Comparison of ENCODE assay signal across 15 mouse cellular contexts in genomic region chr4:36014181-36014580, GRCm38 (mm10).
DNase-seq lines count a peak whose midpoint lies in the region; ATAC-seq and TF ChIP-seq lines count a peak whose summit lies in the region.
"Had no signal": no experiment of that assay in that cellular context is flagged by ENCODE, and none has a peak within 500 bp of the region (broad histone marks: within the 10 kb centered on the region; RNA-seq: fewer than 3 reads in every experiment).

No protein-coding gene starts in this region.

- peaks cover 2% of the 10 kb centered on the region for H3K4me1 ChIP-seq in liver, adult 2 months (ENCODE audit: control insufficient read depth, insufficient read depth, low read length)
- no peaks in the 10 kb centered on the region for H3K4me1 ChIP-seq in liver, embryonic 12.5 days
- no peaks in the 10 kb centered on the region for H3K4me1 ChIP-seq in liver, embryonic 16.5 days (ENCODE audit: control insufficient read depth, low read depth, low read length)
- H3K4me1 ChIP-seq: stomach, embryonic 15.5 days had no signal

- no peaks in the 10 kb centered on the region for H3K27me3 ChIP-seq in liver, adult 2 months (ENCODE audit: control insufficient read depth, insufficient read depth, low read length)
- no peaks in the 10 kb centered on the region for H3K27me3 ChIP-seq in liver, embryonic 12.5 days (replicated peaks)
- no peaks in the 10 kb centered on the region for H3K27me3 ChIP-seq in liver, embryonic 16.5 days (ENCODE audit: control insufficient read depth, insufficient read depth, low read depth, low read length)
- H3K27me3 ChIP-seq: stomach, embryonic 15.5 days had no signal

- no peak for TF ChIP-seq POLR2A in liver, adult 2 months (IDR thresholded peaks at IDR 0.05; ENCODE audit: extremely low read depth, insufficient read depth, low read length)

- no peak; the same call in 1 of the 2 replicates for ATAC-seq in liver, embryonic 12.5 days
- ATAC-seq in liver, embryonic 16.5 days (ENCODE audit: low read depth), result peak; percentile 63
- ATAC-seq: forebrain, embryonic 14.5 days had no signal

- no peak overlapping the region for H3K4me2 ChIP-seq in liver, embryonic 12.5 days
- H3K4me2 ChIP-seq in liver, embryonic 16.5 days (ENCODE audit: low read depth, low read length), result no peak overlapping the region
- H3K4me2 ChIP-seq: lung, embryonic 14.5 days; stomach, embryonic 15.5 days had no signal

- H3K9ac ChIP-seq in liver, adult 2 months (ENCODE audit: low read depth, low read length), result no peak overlapping the region
- H3K9ac ChIP-seq in liver, embryonic 12.5 days, result no peak overlapping the region
- no peak overlapping the region for H3K9ac ChIP-seq in liver, embryonic 16.5 days (ENCODE audit: low read depth, low read length)
- H3K9ac ChIP-seq: lung, embryonic 14.5 days; stomach, embryonic 15.5 days had no signal

- H3K79me2 ChIP-seq in liver, adult 2 months (ENCODE audit: control insufficient read depth, insufficient read depth, low read length), result no peaks in the 10 kb centered on the region

- 20% methylated on average over 4 of the region's 4 CpGs for WGBS in liver, adult 2 months
- WGBS in liver, embryonic 12.5 days (ENCODE audit: insufficient replicate concordance), result 47% methylated on average over 4 of the region's 4 CpGs
- WGBS in liver, embryonic 16.5 days (ENCODE audit: insufficient replicate concordance), result 39% methylated on average over 4 of the region's 4 CpGs

- peak; percentile 82 for DNase-seq in liver, adult 2 months (ENCODE audit: extremely low read depth, low read depth, low spot score)
- DNase-seq in adipocyte (ENCODE audit: low spot score), result peak; percentile 27
- DNase-seq in embryo, embryonic 10.5 days (ENCODE audit: low spot score), result peak; percentile 27
- DNase-seq in gastrocnemius, postnatal 36 days, result no peak
- DNase-seq in retina, embryonic 14.5 days (ENCODE audit: low spot score), result no peak
- DNase-seq in gastrocnemius, adult 18-20 months (ENCODE audit: low spot score), result no peak
- DNase-seq: cerebellum, adult 11 months; gastrocnemius, adult 2 months; kidney, postnatal 25 days; layer of hippocampus, adult 9-11 months; lung, embryonic 14.5 days had no signal

- TF ChIP-seq CTCF in liver, adult 2 months (IDR thresholded peaks at IDR 0.05; ENCODE audit: low read depth, low read length), result no peak

- H3K27ac ChIP-seq in liver, adult 2 months (replicated peaks; ENCODE audit: insufficient read depth, low read depth, low read length), result no peak overlapping the region
- no peak overlapping the region for H3K27ac ChIP-seq in liver, embryonic 12.5 days
- no peak overlapping the region for H3K27ac ChIP-seq in liver, embryonic 16.5 days (ENCODE audit: low read length)
- H3K27ac ChIP-seq: gastrocnemius, adult 2 months; stomach, embryonic 15.5 days had no signal

- no peaks in the 10 kb centered on the region for H3K9me3 ChIP-seq in liver, embryonic 12.5 days (replicated peaks)
- no peaks in the 10 kb centered on the region for H3K9me3 ChIP-seq in liver, embryonic 16.5 days (replicated peaks; ENCODE audit: control insufficient read depth, low read length)
- H3K9me3 ChIP-seq: stomach, embryonic 15.5 days had no signal

- H3K4me3 ChIP-seq in liver, adult 2 months (ENCODE audit: insufficient read depth, low read depth, low read length), result no peak overlapping the region
- no peak overlapping the region for H3K4me3 ChIP-seq in liver, embryonic 12.5 days
- H3K4me3 ChIP-seq in liver, embryonic 16.5 days (ENCODE audit: low read depth, low read length), result no peak overlapping the region
- H3K4me3 ChIP-seq: gastrocnemius, adult 2 months; stomach, embryonic 15.5 days had no signal

- no peaks in the 10 kb centered on the region for H3K36me3 ChIP-seq in liver, adult 2 months (ENCODE audit: control insufficient read depth, insufficient read depth, low read length)
- no peaks in the 10 kb centered on the region for H3K36me3 ChIP-seq in liver, embryonic 12.5 days
- no peaks in the 10 kb centered on the region for H3K36me3 ChIP-seq in liver, embryonic 16.5 days (ENCODE audit: control insufficient read depth, insufficient read depth)
- H3K36me3 ChIP-seq: stomach, embryonic 15.5 days had no signal

- intact Hi-C loops in gastrocnemius, postnatal 36 days (cut with DNase I), result no loop called here

Comparison
In these comparisons a context has a peak if more than half of its experiments do, and no peak if none do; other contexts are left out.
1. DNase-seq: peak in liver, adult 2 months (single experiment), adipocyte (single experiment) and embryo, embryonic 10.5 days (single experiment); none in gastrocnemius, postnatal 36 days (0 of 2), retina, embryonic 14.5 days (single experiment) and gastrocnemius, adult 18-20 months (single experiment).